Mouse (Mus musculus): Measurements from ENCODE around the gene Il1r2. TPM values are rescaled to one million over a fixed set of nuclear protein-coding genes. Genes with fewer than 3 reads are reported as not detected.
A peak's percentile ranks its signal among the peaks of the same experiment; 100 is the strongest.

Il1r2 gene
- polyA plus RNA-seq, 1 experiment from 2014 or later, result 14.1 TPM

GRCm38 (mm10) chr1:40084386-40084785, 10.5 kb downstream of the Il1r2 start:
- Histone ChIP-seq H3K9ac (ENCODE audit: low read length) (no peak overlapping the region), H3K36me3 (ENCODE audit: control insufficient read depth, insufficient read depth, low read length) (no peaks in the 10 kb centered on the region), H3K27ac (ENCODE audit: low read length) (no peak overlapping the region), H3K27me3 (ENCODE audit: control insufficient read depth, insufficient read depth, low read length) (no peaks in the 10 kb centered on the region), H3K9me3 (replicated peaks; ENCODE audit: control insufficient read depth, low read length) (no peaks in the 10 kb centered on the region), H3K4me2 (ENCODE audit: low read depth, low read length) (no peak overlapping the region), H3K4me1 (ENCODE audit: control insufficient read depth, insufficient read depth, low read length) (0 out of 2 replicates have a peak, but pooled peaks cover 3% of the 10 kb centered on the region), H3K4me3 (replicated peaks; ENCODE audit: low read length) (no peak overlapping the region)
- no peak for ATAC-seq (ENCODE audit: insufficient read depth, low FRiP score)
- WGBS, result 35% methylated on average over 3 of the region's 3 CpGs

GRCm38 (mm10) chr1:40085403-40086182, 11.7 kb downstream of the Il1r2 start:
- H3K4me1 ChIP-seq (ENCODE audit: control insufficient read depth, insufficient read depth, low read length), result 0 out of 2 replicates have a peak, but pooled peaks cover 3% of the 10 kb centered on the region
- no peaks in the 10 kb centered on the region for H3K36me3 ChIP-seq (ENCODE audit: control insufficient read depth, insufficient read depth, low read length)
- H3K4me3 ChIP-seq (replicated peaks; ENCODE audit: low read length), result peak overlapping the region; percentile 56
- peak overlapping the region; percentile 89 for H3K4me2 ChIP-seq (ENCODE audit: low read depth, low read length)
- no peaks in the 10 kb centered on the region for H3K27me3 ChIP-seq (ENCODE audit: control insufficient read depth, insufficient read depth, low read length)
- peak overlapping the region; percentile 63 for H3K9ac ChIP-seq (ENCODE audit: low read length)
- no peaks in the 10 kb centered on the region for H3K9me3 ChIP-seq (replicated peaks; ENCODE audit: control insufficient read depth, low read length)
- no peak overlapping the region; the same call in 1 of the 2 replicates for H3K27ac ChIP-seq (ENCODE audit: low read length)
- ATAC-seq (ENCODE audit: insufficient read depth, low FRiP score), result peak; percentile 67
- WGBS, result 1% methylated on average over 25 of the region's 25 CpGs

DNA sequence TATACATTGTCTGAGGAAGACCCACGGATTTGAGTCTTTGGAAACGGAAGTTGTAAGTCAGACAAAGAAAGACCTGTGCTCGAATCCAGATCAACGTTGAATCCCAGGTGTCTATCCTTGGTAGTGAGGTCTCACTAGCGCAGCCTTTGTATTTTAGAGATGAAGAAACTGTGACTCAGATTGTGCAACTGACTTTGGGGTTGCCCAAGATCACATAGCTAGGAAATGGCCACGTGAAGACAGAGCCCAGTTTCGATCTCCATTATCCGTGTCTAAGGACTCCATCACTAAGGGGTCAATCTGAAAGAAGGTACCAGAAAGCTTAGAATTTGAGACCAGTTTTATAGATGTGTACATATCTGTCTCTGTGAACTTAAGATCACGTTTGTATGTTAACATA, 17.3 kb downstream of the Il1r2 start:
- ATAC-seq (ENCODE audit: insufficient read depth, low FRiP score), result no peak
- Histone ChIP-seq H3K36me3 (ENCODE audit: control insufficient read depth, insufficient read depth, low read length) (no peaks in the 10 kb centered on the region), H3K27me3 (ENCODE audit: control insufficient read depth, insufficient read depth, low read length) (no peaks in the 10 kb centered on the region), H3K4me3 (replicated peaks; ENCODE audit: low read length) (no peak overlapping the region), H3K27ac (ENCODE audit: low read length) (no peak overlapping the region), H3K9ac (ENCODE audit: low read length) (no peak overlapping the region), H3K9me3 (replicated peaks; ENCODE audit: control insufficient read depth, low read length) (no peaks in the 10 kb centered on the region), H3K4me2 (ENCODE audit: low read depth, low read length) (no peak overlapping the region), H3K4me1 (ENCODE audit: control insufficient read depth, insufficient read depth, low read length) (no peaks in the 10 kb centered on the region)
- 85% methylated on average over 9 of the region's 9 CpGs for WGBS

- no peaks in the 10 kb centered on the region for H3K4me1 ChIP-seq (ENCODE audit: control insufficient read depth, insufficient read depth, low read length)
- ATAC-seq (ENCODE audit: insufficient read depth, low FRiP score), result no peak
- no peak overlapping the region for H3K4me2 ChIP-seq (ENCODE audit: low read depth, low read length)
- H3K36me3 ChIP-seq (ENCODE audit: control insufficient read depth, insufficient read depth, low read length), result no peaks in the 10 kb centered on the region
- no peak overlapping the region for H3K9ac ChIP-seq (ENCODE audit: low read length)
- 67% methylated on average over 6 of the region's 6 CpGs for WGBS
- no peaks in the 10 kb centered on the region for H3K27me3 ChIP-seq (ENCODE audit: control insufficient read depth, insufficient read depth, low read length)
- H3K27ac ChIP-seq (ENCODE audit: low read length), result no peak overlapping the region
- no peaks in the 10 kb centered on the region for H3K9me3 ChIP-seq (replicated peaks; ENCODE audit: control insufficient read depth, low read length)
- no peak overlapping the region for H3K4me3 ChIP-seq (replicated peaks; ENCODE audit: low read length)
These were observed 18.7 kb downstream of the Il1r2 start for GRCm38 (mm10) chr1:40092541-40092940.

- Histone ChIP-seq H3K36me3 (ENCODE audit: control insufficient read depth, insufficient read depth, low read length) (no peaks in the 10 kb centered on the region), H3K4me2 (ENCODE audit: low read depth, low read length) (no peak overlapping the region), H3K4me3 (replicated peaks; ENCODE audit: low read length) (no peak overlapping the region), H3K27me3 (ENCODE audit: control insufficient read depth, insufficient read depth, low read length) (no peaks in the 10 kb centered on the region), H3K4me1 (ENCODE audit: control insufficient read depth, insufficient read depth, low read length) (no peaks in the 10 kb centered on the region), H3K9ac (ENCODE audit: low read length) (no peak overlapping the region), H3K27ac (ENCODE audit: low read length) (no peak overlapping the region), H3K9me3 (replicated peaks; ENCODE audit: control insufficient read depth, low read length) (no peaks in the 10 kb centered on the region)
- no peak for ATAC-seq (ENCODE audit: insufficient read depth, low FRiP score)
- 57% methylated on average over 3 of the region's 3 CpGs for WGBS
These were observed 20.9 kb downstream of the Il1r2 start for GRCm38 (mm10) chr1:40094601-40095304.

DNA sequence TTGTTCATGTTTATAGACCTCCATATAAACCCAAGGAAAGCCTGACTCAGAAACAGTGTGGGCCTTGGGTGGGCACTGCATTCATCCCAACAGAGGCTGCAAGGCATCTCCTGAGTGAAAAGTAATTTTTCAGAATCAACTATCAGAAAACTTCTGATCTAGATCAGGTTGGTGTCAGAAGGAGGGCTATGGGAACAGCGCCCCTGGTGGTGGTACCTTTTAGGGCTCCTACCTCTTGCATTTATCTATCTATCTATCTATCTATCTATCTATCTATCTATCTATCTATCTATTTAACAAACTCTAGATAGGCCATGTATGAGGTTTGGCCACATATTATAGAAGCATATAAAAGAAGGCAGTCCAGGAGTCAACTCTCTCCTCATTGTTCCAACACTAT, 21.7 kb downstream of the Il1r2 start:
- H3K9me3 ChIP-seq (replicated peaks; ENCODE audit: control insufficient read depth, low read length), result no peaks in the 10 kb centered on the region
- no peaks in the 10 kb centered on the region for H3K4me1 ChIP-seq (ENCODE audit: control insufficient read depth, insufficient read depth, low read length)
- H3K4me3 ChIP-seq (replicated peaks; ENCODE audit: low read length), result no peak overlapping the region
- ATAC-seq (ENCODE audit: insufficient read depth, low FRiP score), result no peak
- H3K36me3 ChIP-seq (ENCODE audit: control insufficient read depth, insufficient read depth, low read length), result no peaks in the 10 kb centered on the region
- H3K9ac ChIP-seq (ENCODE audit: low read length), result no peak overlapping the region
- H3K4me2 ChIP-seq (ENCODE audit: low read depth, low read length), result no peak overlapping the region
- no peak overlapping the region for H3K27ac ChIP-seq (ENCODE audit: low read length)
- 15% methylated on average over 1 of the region's 1 CpGs for WGBS
- H3K27me3 ChIP-seq (ENCODE audit: control insufficient read depth, insufficient read depth, low read length), result no peaks in the 10 kb centered on the region

DNA sequence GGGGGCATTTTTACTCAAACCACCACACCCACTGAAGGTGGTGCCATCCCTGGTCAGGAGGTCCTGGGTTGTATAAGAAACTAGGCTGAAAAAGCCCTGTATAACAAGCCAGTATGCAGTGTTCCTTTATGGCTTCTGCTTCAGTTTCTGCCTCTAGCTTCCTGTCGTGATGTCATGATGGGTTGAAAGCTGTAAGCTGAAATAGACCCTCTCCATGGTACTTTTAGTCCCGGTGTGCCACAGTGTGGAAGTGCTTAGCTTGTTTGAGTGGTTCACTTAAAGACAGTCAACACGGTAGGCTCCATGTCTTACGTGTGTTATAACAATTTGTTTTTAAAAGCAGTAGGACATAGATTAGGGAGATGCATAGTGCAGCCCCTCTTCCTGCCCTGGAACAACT, 32.4 kb downstream of the Il1r2 start:
- Histone ChIP-seq H3K4me3 (replicated peaks; ENCODE audit: low read length) (no peak overlapping the region), H3K4me2 (ENCODE audit: low read depth, low read length) (no peak overlapping the region), H3K9ac (ENCODE audit: low read length) (no peak overlapping the region), H3K9me3 (replicated peaks; ENCODE audit: control insufficient read depth, low read length) (no peaks in the 10 kb centered on the region), H3K36me3 (ENCODE audit: control insufficient read depth, insufficient read depth, low read length) (no peaks in the 10 kb centered on the region), H3K27ac (ENCODE audit: low read length) (peak overlapping the region; percentile 69; the same call in 1 of the 2 replicates), H3K4me1 (ENCODE audit: control insufficient read depth, insufficient read depth, low read length) (peaks cover 7% of the 10 kb centered on the region; the same call in 1 of the 2 replicates), H3K27me3 (ENCODE audit: control insufficient read depth, insufficient read depth, low read length) (no peaks in the 10 kb centered on the region)
- WGBS, result 52% methylated on average over 4 of the region's 4 CpGs
- ATAC-seq (ENCODE audit: insufficient read depth, low FRiP score), result peak; percentile 34; the same call in 1 of the 2 replicates

DNA sequence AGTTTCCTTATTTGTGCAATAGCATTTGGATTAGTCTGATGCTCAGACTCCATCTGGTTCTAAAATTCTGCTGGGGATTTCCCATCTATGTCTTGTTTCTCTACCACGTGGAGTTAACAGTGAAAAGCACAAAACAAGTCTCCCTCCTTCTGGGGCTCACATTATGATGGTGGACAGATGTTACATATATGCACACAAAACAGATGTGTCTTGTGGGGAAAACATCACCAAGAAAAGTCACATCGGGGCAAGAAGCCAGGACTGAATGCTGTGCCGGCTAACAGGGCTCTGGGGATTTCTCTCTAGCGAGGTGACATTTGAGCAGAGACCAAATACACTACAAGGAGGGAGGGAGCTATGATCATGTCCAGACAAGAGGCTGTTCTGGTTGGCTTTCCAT, 32.8 kb downstream of the Il1r2 start:
- Histone ChIP-seq H3K36me3 (ENCODE audit: control insufficient read depth, insufficient read depth, low read length) (no peaks in the 10 kb centered on the region), H3K9ac (ENCODE audit: low read length) (no peak overlapping the region), H3K4me1 (ENCODE audit: control insufficient read depth, insufficient read depth, low read length) (peaks cover 7% of the 10 kb centered on the region; the same call in 1 of the 2 replicates), H3K27ac (ENCODE audit: low read length) (peak overlapping the region; percentile 69; the same call in 1 of the 2 replicates), H3K27me3 (ENCODE audit: control insufficient read depth, insufficient read depth, low read length) (no peaks in the 10 kb centered on the region), H3K9me3 (replicated peaks; ENCODE audit: control insufficient read depth, low read length) (no peaks in the 10 kb centered on the region), H3K4me2 (ENCODE audit: low read depth, low read length) (no peak overlapping the region), H3K4me3 (replicated peaks; ENCODE audit: low read length) (no peak overlapping the region)
- WGBS, result 42% methylated on average over 4 of the region's 4 CpGs
- ATAC-seq (ENCODE audit: insufficient read depth, low FRiP score), result peak; percentile 56; the same call in 1 of the 2 replicates

Measured in stomach, embryonic 16.5 days (tissue).